Mouse (Mus musculus) intestine, embryonic 14.5 days (tissue): ENCODE results near the gene Insm1. TPM values are rescaled to one million over a fixed set of nuclear protein-coding genes. Genes with fewer than 3 reads are reported as not detected.

Experiments used
- ATAC-seq: fragments of 200-750 bp; cut with Nextera tagmentation; replicated peaks from 2 replicates; pipeline ENCODE4 v1.8.0; 2017; ENCODE audit warnings: low read depth, moderate number of reproducible peaks, moderate TSS enrichment, moderate library complexity; ENCODE audit not compliant: low FRiP score, low TSS enrichment
- DNase-seq: peaks from one replicate; pipeline ENCODE4 v3.0.0-alpha.2; 2018; ENCODE audit warnings: low spot score
- H3K27ac ChIP-seq: fragments of 300-500 bp; sonication (generic); 2 replicates; pipeline ENCODE4 v1.5.1; 2014; ENCODE audit warnings: low read depth, mild to moderate bottlenecking, control low read depth
- H3K27me3 ChIP-seq: fragments of 300-500 bp; sonication (generic); replicated peaks from 2 replicates; pipeline ENCODE4 v1.6.1; 2014; ENCODE audit warnings: low read length, control low read depth; ENCODE audit not compliant: control insufficient read depth, insufficient read depth
- H3K36me3 ChIP-seq: fragments of 300-500 bp; sonication (generic); 2 replicates; pipeline ENCODE4 v1.6.1; 2014; ENCODE audit warnings: low read length, control low read depth; ENCODE audit not compliant: control insufficient read depth, insufficient read depth
- H3K4me1 ChIP-seq: fragments of 300-500 bp; sonication (generic); replicated peaks from 2 replicates; pipeline ENCODE4 v1.6.1; 2014; ENCODE audit warnings: low read length, control low read depth, mixed read lengths; ENCODE audit not compliant: control insufficient read depth, insufficient read depth
- H3K4me2 ChIP-seq: fragments of 300-500 bp; sonication (generic); 2 replicates; pipeline ENCODE4 v1.6.1; 2014; ENCODE audit warnings: low read length
- H3K4me3 ChIP-seq: fragments of 300-500 bp; sonication (generic); 2 replicates; pipeline ENCODE4 v1.5.1; 2014; ENCODE audit warnings: low read depth, low read length, control low read depth, mixed read lengths
- H3K9ac ChIP-seq: fragments of 300-500 bp; sonication (generic); 2 replicates; pipeline ENCODE4 v1.6.1; 2014; ENCODE audit warnings: mild to moderate bottlenecking, low read length
- H3K9me3 ChIP-seq: fragments of 300-500 bp; sonication (generic); 2 replicates; pipeline ENCODE4 v1.6.1; 2016; ENCODE audit warnings: low read length, control low read depth; ENCODE audit not compliant: control insufficient read depth
- WGBS: fragments of 180-500 bp; shearing (Covaris S2); extraction: QIAGEN DNeasy Blood & Tissue Kit; methylation state at CpG from one replicate; pipeline ENCODE4 v1.1.7; 2014; 5-methylcytosine and 5-hydroxymethylcytosine counted together
- polyA plus RNA-seq: library from polyadenylated mRNA; unstranded; fragments of >200 nt; fragmentation: Nextera tagmentation; extraction: Ambion mirVana; gene quantifications from 2 replicates; pipeline ENCODE4 v1.2.1, GENCODE M21; 2014

Insm1 gene
- polyA plus RNA-seq, 1 experiment from 2014 or later: 1.8 TPM

DNA sequence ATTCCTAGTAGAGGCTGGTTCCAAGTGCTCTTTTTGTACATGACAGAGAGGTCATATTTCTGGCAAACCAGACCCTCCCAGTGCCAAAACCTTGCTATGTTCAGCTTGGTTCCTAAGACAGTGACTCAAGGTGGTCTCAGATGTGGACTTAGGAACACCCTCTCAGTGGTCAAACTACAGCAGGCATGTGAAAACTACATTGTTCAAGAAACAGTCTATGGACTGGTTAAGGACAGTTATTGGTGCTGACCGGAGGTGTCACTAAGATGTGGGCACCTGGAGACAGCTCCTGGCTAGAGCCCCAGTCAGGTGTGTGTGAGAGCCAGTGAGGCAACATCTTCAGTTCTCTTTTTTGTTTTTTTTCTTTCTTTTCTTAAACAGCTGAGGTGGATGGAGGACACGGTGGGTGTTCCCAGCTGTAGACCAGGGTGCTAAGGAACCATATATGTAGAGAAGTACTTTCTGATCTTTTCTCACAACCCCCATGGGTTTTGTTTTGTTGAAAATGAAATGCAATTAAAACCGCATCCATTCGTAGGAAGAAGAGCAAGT is 17.6 kb downstream of the Insm1 start:
- DNase-seq (no peak), ATAC-seq (no peak)
- H3K4me3 ChIP-seq: no peak overlapping the region
- no peak overlapping the region for H3K27ac ChIP-seq
- H3K27me3 ChIP-seq: no peaks in the 10 kb centered on the region
- no peaks in the 10 kb centered on the region for H3K4me1 ChIP-seq
- no peak overlapping the region for H3K4me2 ChIP-seq
- H3K36me3 ChIP-seq: no peaks in the 10 kb centered on the region
- no peak overlapping the region for H3K9ac ChIP-seq
- H3K9me3 ChIP-seq: no peaks in the 10 kb centered on the region
- 93% methylated on average over 4 of the region's 4 CpGs for WGBS

DNA sequence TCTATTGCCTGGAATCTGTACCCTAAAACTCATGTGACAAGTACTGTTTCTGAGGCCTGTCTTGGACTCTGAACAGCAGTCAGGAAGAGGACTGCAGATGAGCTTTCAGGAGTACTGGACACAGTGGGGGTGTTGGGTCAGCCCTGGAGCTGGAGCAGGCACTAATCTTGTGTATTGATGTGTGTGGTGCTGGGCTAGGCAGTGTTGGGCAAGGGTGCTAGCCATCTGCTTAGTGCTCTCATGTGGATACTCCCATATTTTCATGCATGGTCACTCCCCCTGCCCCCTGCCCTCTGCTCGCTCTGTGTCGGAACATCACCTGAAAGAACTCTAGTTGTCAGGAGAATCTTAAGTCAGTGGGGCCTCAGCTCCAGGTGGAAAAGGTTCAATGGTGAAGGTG is 22.3 kb downstream of the Insm1 start:
- 97% methylated on average over 2 of the region's 2 CpGs for WGBS
- no peak overlapping the region for H3K9ac ChIP-seq
- no peaks in the 10 kb centered on the region for H3K36me3 ChIP-seq
- DNase-seq: no peak
- H3K27me3 ChIP-seq: no peaks in the 10 kb centered on the region
- H3K4me3 ChIP-seq: no peak overlapping the region
- no peaks in the 10 kb centered on the region for H3K9me3 ChIP-seq
- no peaks in the 10 kb centered on the region; the same call in 1 of the 2 replicates for H3K4me1 ChIP-seq
- no peak for ATAC-seq
- no peak overlapping the region for H3K27ac ChIP-seq
- no peak overlapping the region for H3K4me2 ChIP-seq

DNA sequence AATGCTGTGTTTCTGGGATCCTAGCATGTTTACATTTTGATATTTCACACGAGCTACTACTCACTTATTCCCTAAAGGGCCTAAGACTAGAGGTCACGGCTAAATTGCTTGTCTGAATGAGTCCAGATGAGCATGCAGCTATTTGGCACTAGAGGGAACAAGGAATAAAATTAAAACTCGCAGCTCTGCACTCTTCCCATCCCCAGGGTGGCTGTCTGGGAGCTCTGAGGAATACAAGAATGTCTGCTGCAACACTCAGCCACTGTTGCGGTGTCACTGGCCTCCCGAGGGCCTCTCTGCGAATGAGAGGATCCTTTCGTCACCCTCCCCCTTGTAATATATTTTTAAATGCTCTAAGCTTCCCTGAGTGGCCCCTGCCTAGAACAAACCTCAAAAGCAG is 23.7 kb downstream of the Insm1 start:
- H3K36me3 ChIP-seq: no peaks in the 10 kb centered on the region
- H3K4me3 ChIP-seq: no peak overlapping the region
- H3K9ac ChIP-seq: no peak overlapping the region
- H3K4me2 ChIP-seq: no peak overlapping the region
- DNase-seq (no peak), ATAC-seq (no peak)
- no peak overlapping the region for H3K27ac ChIP-seq
- H3K27me3 ChIP-seq: no peaks in the 10 kb centered on the region
- 57% methylated on average over 7 of the region's 7 CpGs for WGBS
- no peaks in the 10 kb centered on the region; the same call in 1 of the 2 replicates for H3K4me1 ChIP-seq
- no peaks in the 10 kb centered on the region for H3K9me3 ChIP-seq

DNA sequence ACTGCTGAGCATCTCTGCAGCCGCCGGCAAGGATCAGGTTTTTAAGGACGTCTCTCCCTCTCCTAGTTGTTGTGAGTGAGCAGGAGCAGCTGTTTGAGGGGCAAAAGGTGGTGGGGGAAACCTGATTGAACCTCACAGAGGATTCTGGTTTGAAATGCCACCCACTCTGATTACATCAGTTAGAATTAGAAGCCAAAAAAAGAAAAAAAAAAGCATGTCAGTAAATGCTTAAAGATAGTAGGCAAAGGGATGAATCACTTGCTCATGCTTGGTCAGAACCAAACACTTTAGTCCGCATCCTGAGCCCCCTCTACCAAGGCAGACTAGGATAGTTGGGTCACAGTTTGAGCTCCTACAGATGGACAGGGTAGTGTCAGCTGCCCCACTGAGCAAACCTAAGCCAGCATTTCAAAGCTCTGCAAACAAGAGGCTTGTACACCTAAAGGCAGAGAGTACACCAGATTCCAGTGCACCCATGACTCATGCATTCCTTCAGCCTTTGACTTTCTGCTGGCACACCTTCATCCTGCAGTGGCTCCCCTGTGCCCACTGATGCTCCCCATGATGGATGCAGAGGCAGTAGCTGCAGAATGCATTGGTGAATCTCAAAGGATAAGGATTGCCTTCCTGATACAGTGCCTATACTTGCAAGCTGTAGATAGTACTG is 24.8 kb downstream of the Insm1 start:
- Histone ChIP-seq H3K36me3 (no peaks in the 10 kb centered on the region), H3K4me1 (no peaks in the 10 kb centered on the region; the same call in 1 of the 2 replicates), H3K9me3 (no peaks in the 10 kb centered on the region), H3K27ac (no peak overlapping the region), H3K4me3 (no peak overlapping the region), H3K27me3 (no peaks in the 10 kb centered on the region), H3K4me2 (no peak overlapping the region), H3K9ac (no peak overlapping the region)
- DNase-seq (no peak), ATAC-seq (no peak)
- 70% methylated on average over 4 of the region's 4 CpGs for WGBS

DNA sequence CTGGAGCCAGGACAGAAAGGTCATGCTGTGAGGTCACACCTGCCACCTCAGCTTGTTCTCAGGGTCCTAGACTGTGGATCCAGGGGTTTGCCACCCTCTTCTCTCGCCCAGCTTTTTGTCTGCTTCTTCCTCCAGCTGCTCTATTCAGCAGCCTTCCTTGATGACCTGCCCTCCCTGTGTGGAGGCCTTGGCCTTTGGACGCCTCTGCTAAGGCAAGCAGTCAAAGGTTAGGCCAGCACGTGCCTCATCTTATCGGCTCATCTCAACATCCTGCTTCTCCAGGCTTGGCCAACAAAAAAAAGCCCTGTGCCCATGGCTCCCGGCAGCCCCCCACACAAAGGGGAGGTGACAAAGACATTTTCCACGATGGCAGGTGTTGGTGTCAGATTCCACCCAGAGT is 25.9 kb downstream of the Insm1 start:
- Histone ChIP-seq H3K36me3 (no peaks in the 10 kb centered on the region), H3K4me2 (no peak overlapping the region), H3K4me3 (no peak overlapping the region), H3K27ac (no peak overlapping the region), H3K9me3 (no peaks in the 10 kb centered on the region), H3K9ac (no peak overlapping the region), H3K4me1 (no peaks in the 10 kb centered on the region; the same call in 1 of the 2 replicates), H3K27me3 (no peaks in the 10 kb centered on the region)
- ATAC-seq (no peak), DNase-seq (no peak)
- WGBS: 36% methylated on average over 6 of the region's 6 CpGs

DNA sequence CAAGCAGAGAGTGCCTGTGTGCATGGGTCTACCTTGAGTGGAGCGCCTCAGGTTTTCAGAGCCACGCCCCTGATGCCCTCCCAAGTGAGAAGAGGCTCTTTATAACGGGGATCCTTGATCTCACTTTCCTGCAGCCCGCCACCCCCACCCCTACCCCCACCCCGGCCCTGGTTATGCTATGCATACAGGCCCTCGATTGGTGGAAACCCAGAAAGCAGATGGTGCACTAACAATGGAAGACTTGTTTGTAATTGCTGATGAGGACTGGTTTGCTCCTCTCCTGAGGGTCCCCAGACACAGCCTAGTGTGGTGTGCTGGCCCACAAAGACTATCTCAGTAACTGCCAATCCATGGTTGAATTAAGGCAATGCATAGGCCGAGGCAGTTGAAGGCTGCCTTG is 27.3 kb downstream of the Insm1 start:
- H3K9ac ChIP-seq: no peak overlapping the region
- no peak overlapping the region for H3K4me2 ChIP-seq
- 78% methylated on average over 7 of the region's 7 CpGs for WGBS
- H3K9me3 ChIP-seq: no peaks in the 10 kb centered on the region
- H3K27ac ChIP-seq: no peak overlapping the region
- H3K4me3 ChIP-seq: no peak overlapping the region
- ATAC-seq: no peak; the same call in 1 of the 2 replicates
- no peaks in the 10 kb centered on the region for H3K27me3 ChIP-seq
- no peaks in the 10 kb centered on the region for H3K36me3 ChIP-seq
- no peaks in the 10 kb centered on the region; the same call in 1 of the 2 replicates for H3K4me1 ChIP-seq
- no peak for DNase-seq

DNA sequence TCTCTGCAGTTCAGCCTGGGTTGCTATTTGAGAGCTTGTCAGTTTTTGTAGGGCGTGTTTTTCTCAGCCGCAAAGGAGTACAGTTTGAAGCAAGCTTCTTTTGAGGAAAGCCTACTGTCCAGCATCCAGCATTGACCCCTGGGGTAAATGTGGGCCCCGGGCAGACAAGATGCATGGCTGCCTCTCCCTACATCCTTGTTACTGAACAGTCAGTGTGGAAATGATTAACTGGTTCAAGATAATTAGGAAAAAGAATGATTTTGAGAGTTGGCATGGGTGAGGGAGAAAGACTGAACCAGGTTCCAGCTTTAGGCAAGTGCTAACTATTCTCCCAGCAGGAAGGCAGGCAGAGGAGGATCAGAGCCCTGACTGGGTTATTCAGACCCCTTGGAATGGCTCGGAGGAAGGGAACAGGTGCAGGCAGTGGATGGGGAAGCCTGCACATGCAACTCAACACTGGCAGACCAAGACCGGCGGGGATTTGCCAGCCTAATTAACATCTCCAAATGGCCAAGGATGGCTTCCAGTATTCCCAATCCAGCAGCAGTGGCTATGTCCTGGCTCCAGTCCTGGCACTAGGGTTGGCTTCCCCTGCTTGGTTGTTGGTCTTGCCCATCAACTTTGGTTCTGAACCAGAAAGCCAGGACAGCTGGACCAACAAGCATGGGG is 28.6 kb downstream of the Insm1 start:
- no peak for ATAC-seq
- Histone ChIP-seq H3K4me3 (no peak overlapping the region), H3K36me3 (no peaks in the 10 kb centered on the region), H3K4me1 (no peaks in the 10 kb centered on the region; the same call in 1 of the 2 replicates), H3K27me3 (no peaks in the 10 kb centered on the region), H3K9ac (no peak overlapping the region), H3K4me2 (no peak overlapping the region), H3K27ac (no peak overlapping the region), H3K9me3 (no peaks in the 10 kb centered on the region)
- no peak for DNase-seq
- WGBS: 87% methylated on average over 6 of the region's 6 CpGs

DNA sequence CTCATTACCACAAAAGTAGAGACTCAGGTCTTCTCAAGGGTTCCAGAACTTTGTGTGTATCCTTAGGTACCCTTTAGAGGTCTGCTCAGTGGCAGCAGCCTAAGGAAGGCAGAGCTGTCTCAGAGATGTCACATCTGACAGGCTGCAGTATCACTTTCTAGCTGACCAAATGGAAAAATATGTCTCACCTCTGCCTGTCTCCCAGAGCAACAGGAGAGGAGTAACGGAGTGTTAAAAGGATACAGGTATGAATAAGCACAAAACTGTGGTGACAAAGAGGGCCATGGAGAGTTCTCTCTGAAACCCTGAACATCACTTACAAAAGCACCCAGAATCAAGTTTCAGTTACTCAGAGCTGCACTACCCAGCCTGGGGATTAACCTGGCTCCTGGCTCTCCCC is 32.7 kb downstream of the Insm1 start:
- DNase-seq (no peak), ATAC-seq (no peak)
- H3K9me3 ChIP-seq: no peaks in the 10 kb centered on the region
- no peaks in the 10 kb centered on the region for H3K27me3 ChIP-seq
- WGBS: 96% methylated on average over 1 of the region's 1 CpGs
- H3K4me1 ChIP-seq: no peaks in the 10 kb centered on the region
- H3K9ac ChIP-seq: no peak overlapping the region
- H3K4me3 ChIP-seq: no peak overlapping the region
- H3K27ac ChIP-seq: no peak overlapping the region
- no peaks in the 10 kb centered on the region for H3K36me3 ChIP-seq
- no peak overlapping the region for H3K4me2 ChIP-seq

DNA sequence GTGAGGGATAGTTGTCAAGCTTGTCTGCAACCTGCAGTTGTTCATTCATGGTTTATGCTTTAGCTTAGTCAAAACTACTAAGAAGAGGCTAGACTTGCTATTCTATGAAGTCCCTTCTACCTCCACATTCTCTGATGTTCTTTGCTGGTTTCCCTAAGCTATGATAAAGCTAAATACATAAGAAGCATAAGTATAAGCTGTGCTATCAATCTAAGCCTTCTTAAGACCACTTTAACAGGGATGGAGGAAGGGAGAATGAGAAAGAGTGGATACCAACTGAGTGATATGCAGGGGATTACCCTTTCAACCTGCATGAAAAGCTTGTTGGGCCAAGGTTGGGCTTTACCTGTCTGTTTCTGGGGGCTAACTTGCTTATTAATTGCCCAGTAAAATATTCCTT is 33.9 kb downstream of the Insm1 start:
- Histone ChIP-seq H3K4me2 (no peak overlapping the region), H3K4me3 (no peak overlapping the region), H3K27me3 (no peaks in the 10 kb centered on the region), H3K27ac (no peak overlapping the region), H3K36me3 (no peaks in the 10 kb centered on the region), H3K9me3 (no peaks in the 10 kb centered on the region), H3K9ac (no peak overlapping the region), H3K4me1 (no peaks in the 10 kb centered on the region)
- no peak for DNase-seq
- ATAC-seq: no peak
